Mouse (Mus musculus): ENCODE results near the gene Gm11639.

Gm11639 gene

GRCm38 (mm10) chr11:104693235-104693634 lies 7.7 kb downstream of the Gm11639 start:
- no peak for ATAC-seq (ENCODE audit: insufficient number of reproducible peaks, low FRiP score, low TSS enrichment)

DNA sequence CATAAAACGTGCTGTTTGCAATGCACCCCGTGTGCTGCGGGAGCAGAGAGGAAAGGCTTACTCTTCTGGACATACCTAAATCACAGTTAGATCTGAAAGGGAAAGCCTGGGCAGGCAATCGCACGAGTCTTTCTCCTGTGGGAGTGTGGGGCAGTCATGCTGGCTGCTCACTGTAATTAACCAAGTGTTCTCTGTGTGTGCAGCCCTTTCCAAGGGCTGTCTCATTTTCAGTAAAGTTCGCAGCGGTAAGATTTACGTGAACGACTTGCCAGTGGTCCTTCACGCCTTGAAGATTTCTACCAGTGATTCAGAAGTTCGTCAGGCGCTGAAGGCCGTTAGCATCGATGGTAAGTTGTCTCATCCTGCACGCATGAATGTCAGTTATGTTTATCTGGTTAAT lies 18.6 kb downstream of the Gm11639 start:
- ATAC-seq (ENCODE audit: insufficient number of reproducible peaks, low FRiP score, low TSS enrichment): no peak

DNA sequence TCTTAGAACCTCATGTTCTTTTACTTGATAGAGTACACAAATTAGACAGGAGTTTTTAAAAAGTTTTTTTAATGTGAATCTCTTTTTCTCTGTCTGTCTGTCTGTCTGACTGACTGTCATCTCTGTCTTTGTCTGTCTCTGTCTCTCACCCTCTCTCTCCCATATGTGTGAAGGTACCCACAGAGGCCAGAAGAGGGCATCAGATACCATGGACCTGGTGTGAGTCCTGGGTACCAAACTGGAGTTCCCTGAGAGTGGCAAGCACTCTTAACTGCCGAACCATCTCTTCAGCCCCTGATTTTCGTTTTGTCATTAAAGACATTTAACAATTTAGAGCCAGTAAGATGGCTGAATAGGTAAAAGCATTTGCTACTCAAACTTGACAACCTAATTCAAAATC lies 21.6 kb downstream of the Gm11639 start:
- no peak for ATAC-seq (ENCODE audit: insufficient number of reproducible peaks, low FRiP score, low TSS enrichment)

- no peak for ATAC-seq (ENCODE audit: insufficient number of reproducible peaks, low FRiP score, low TSS enrichment)
Observed at GRCm38 (mm10) chr11:104744995-104745568, 59.6 kb downstream of the Gm11639 start.

GRCm38 (mm10) chr11:104765762-104766161 lies 80.3 kb downstream of the Gm11639 start:
- no peak for ATAC-seq (ENCODE audit: insufficient number of reproducible peaks, low FRiP score, low TSS enrichment)

GRCm38 (mm10) chr11:104767068-104767467 lies 81.6 kb downstream of the Gm11639 start:
- ATAC-seq (ENCODE audit: insufficient number of reproducible peaks, low FRiP score, low TSS enrichment): no peak

- ATAC-seq (ENCODE audit: insufficient number of reproducible peaks, low FRiP score, low TSS enrichment): no peak
Observed at GRCm38 (mm10) chr11:104768072-104768471, 82.6 kb downstream of the Gm11639 start.

DNA sequence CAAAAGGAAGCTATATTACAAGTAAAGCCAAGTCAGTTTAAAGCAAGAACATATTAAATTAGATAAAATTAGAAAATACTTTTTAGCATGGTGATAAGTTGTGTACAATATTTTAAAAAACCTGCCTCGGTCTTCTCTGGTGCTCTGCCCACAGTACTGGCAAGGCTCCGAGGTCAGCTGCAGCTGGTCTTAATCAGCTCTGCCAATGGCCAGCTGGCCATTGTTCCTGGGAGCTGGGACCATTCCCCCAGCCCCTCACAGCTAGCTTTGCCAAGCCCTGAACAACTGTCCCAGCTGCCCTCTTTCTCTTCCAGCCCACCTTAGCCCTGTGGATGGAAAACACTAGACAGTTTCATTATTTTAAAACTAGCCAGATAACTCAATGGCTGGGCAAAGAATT lies 93.3 kb downstream of the Gm11639 start:
- ATAC-seq (ENCODE audit: insufficient number of reproducible peaks, low FRiP score, low TSS enrichment): no peak

- ATAC-seq (ENCODE audit: insufficient number of reproducible peaks, low FRiP score, low TSS enrichment): no peak
Observed at GRCm38 (mm10) chr11:104944723-104945122, 259.2 kb downstream of the Gm11639 start.

GRCm38 (mm10) chr11:104952349-104952748 lies 266.8 kb downstream of the Gm11639 start:
- ATAC-seq (ENCODE audit: insufficient number of reproducible peaks, low FRiP score, low TSS enrichment): no peak

DNA sequence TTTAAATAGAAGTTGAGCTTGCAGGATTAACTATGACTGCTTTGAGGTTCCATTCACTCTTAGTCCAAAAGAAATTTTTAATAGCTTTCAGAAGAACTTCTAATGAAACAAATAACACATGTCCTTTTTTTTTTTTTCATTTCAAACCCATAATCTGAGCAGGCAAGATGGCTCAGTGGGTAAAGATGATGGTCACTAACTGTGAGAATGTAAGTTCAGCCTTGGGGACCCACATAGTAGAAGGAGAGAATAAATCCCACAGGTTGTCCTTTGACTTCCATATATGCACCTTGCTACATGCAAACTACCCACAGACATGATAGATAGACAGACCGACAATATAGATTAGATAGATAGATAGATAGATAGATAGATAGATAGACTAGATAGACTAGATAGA lies 282.4 kb downstream of the Gm11639 start:
- no peak for ATAC-seq (ENCODE audit: insufficient number of reproducible peaks, low FRiP score, low TSS enrichment)

DNA sequence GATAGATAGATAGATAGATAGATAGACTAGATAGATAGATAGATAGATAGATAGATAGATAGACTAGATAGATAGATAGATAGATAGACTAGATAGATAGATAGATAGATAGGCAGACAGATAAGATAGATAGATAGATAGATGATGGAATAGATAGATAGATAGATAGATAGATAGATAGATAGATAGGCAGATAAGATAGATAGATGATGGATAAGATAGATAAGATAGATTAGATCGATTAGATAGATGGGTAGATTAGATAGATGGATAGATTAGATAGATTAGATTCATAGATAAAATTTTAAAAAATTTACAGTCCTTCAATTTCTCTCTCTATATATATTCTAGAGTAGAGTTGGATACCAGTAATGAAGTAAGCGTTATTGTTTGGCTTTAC lies 282.9 kb downstream of the Gm11639 start:
- no peak for ATAC-seq (ENCODE audit: insufficient number of reproducible peaks, low FRiP score, low TSS enrichment)

DNA sequence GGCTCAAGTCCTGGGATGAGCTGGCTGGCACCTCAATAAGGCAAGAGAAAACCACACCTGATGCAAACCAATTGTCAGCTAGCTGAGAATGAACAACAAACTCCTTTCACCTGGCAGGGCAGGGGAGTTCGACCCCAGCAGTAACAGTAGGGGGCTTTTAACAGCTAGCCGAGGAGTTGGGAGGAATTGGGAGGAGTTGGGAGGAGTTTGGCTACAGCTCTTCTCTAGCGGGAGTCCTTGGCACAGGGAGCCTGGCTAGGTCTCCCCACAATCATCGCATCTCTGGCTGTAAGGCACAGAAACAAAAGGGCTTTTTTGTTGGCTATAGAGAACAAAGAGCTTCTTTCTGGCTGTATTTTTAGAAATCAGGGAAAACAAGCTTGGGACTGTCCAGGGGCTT lies 285.8 kb downstream of the Gm11639 start:
- ATAC-seq (ENCODE audit: insufficient number of reproducible peaks, low FRiP score, low TSS enrichment): no peak

DNA sequence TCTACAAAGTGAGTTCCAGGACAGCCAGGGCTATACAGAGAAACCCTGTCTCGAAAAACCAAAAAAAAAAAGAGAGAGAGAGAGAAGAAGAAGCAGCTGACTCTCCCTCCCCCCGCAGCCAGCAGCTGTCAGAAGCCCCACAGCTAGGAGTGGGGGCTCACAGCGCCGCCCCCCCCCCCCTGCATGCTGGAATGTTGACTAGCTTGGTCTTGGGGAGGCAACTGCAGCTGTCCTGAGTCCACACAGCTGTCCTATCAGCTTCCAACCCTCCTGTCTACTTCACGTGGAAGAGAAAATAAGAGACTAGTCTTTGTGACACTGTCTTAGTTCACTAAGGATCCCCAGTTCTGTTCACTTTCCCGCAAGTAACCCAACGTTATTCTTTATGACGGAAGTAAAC lies 287.0 kb downstream of the Gm11639 start:
- no peak for ATAC-seq (ENCODE audit: insufficient number of reproducible peaks, low FRiP score, low TSS enrichment)

- ATAC-seq (ENCODE audit: insufficient number of reproducible peaks, low FRiP score, low TSS enrichment): no peak
Observed at GRCm38 (mm10) chr11:104977976-104978375, 292.5 kb downstream of the Gm11639 start.

- no peak for ATAC-seq (ENCODE audit: insufficient number of reproducible peaks, low FRiP score, low TSS enrichment)
Observed at GRCm38 (mm10) chr11:104981342-104982055, 296.0 kb downstream of the Gm11639 start.

- no peak for ATAC-seq (ENCODE audit: insufficient number of reproducible peaks, low FRiP score, low TSS enrichment)
Observed at GRCm38 (mm10) chr11:105009232-105009631, 323.7 kb downstream of the Gm11639 start.

- ATAC-seq (ENCODE audit: insufficient number of reproducible peaks, low FRiP score, low TSS enrichment): no peak
Observed at GRCm38 (mm10) chr11:105021071-105021470, 335.6 kb downstream of the Gm11639 start.

DNA sequence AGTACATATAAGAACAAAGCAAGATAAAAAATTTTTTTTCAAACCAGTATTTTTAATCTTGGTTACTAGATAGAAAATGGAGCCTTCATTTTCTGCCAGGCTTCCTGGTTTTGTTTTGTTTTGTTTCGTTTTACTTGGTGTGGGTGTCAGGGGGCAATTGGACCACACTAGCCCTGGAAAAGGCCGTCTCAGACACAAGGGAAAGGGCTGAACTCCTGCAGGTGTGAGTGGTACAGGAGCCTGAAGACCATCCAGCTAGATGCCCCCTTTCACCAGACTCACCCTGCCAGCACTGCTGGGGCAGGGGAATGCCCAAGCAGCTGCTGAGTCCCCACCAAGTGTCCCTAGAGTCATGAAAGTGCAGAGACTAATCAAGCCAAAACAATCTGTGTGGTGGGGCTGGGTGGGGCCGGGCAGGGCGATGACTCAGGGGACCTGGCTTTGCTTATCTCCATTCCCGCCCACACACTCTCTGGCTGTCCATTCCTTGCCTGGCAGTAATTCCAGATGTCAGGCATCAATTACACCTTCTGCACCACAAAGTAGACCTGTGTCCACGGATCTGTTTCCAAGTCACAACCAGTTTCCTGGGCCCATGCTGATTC lies 343.3 kb downstream of the Gm11639 start:
- no peak for ATAC-seq (ENCODE audit: insufficient number of reproducible peaks, low FRiP score, low TSS enrichment)

DNA sequence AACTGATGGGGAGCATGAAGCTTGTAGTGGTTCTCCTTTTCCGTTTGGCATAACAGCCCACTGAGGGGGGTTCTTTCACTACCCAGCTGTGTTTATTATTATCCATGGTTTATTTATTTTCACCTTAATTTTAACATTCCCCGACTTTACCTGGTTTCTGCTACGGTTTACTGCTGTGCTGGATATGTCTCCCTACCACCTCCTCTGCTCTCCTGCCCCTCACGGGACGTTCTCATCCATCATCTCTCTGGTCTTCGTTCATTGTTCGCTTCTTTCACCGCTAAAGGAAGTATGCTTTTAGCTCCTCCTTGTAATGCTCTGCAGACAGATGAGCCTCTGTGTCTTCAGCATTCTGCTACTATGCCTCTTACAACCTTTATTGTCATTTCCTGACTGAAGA lies 344.0 kb downstream of the Gm11639 start:
- no peak for ATAC-seq (ENCODE audit: insufficient number of reproducible peaks, low FRiP score, low TSS enrichment)

DNA sequence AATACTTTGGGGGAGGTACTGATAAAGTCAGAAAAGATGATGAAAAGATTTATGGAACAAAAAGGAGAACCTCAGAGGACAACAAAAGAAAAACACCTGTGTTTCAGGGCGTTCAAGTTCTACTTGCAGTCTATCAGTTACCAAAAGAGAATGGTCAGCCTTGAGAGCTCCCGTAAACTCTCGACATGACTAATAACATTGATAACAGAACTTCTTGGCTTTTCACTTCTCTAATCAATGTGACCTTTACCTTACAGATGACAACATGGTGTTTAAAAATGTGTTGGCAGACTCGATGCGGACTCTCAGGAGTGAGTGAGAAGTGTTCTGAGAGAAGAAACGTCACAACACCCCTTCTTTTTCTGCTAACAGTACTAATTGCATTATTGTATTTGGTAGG lies 344.7 kb downstream of the Gm11639 start:
- ATAC-seq (ENCODE audit: insufficient number of reproducible peaks, low FRiP score, low TSS enrichment): no peak

DNA sequence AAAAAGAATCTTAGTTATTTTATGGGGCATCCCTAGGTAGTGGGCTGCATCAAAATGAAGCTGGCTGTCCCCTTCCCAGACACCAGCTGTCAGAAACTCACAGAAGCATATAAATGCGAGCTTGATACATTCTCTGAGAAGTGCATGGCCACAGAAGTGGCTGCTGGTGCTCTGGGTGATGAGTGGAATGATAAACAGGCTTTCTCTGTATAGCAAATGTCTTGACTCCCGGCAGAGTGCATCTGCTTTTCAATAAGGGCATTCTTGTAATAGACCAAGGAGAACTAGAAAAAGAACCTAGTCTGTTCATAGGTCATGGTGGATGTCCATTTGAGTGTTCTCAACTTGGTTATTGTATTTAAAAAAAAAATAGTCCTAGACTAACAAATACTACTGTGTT lies 345.6 kb downstream of the Gm11639 start:
- ATAC-seq (ENCODE audit: insufficient number of reproducible peaks, low FRiP score, low TSS enrichment): no peak
